Mouse (Mus musculus): ENCODE data around the gene Homer2.

Homer2 gene

GRCm38 (mm10) chr7:81707471-81708140 is at the start of gene Homer2:
Gene Homer2 (minus strand): TSS chr7:81707527.
- DNase-seq = no peak

GRCm38 (mm10) chr7:81747956-81748355 is 40.6 kb upstream of the Homer2 start:
- no peak for DNase-seq

DNA sequence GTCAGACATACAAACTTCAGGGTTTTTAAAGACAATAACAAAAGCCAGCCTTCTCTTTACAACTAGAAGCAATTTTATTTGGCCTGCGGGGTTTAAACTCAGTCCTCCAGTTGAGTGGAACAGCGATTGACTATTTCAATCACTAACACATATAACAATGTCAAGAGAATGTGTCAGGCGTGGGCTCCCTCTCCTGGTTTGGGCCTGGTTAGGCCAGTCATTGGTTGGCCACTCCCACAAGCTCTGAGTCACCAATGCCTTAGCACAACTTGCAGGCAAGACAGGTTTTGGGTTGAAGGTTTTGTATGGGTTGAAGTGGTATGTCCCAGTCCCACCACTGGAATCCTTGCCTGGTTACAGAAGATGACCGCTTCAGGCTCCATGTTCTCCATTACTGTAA is 36.8 kb upstream of the Homer2 start:
- no peak for DNase-seq

GRCm38 (mm10) chr7:81740010-81740409 is 32.7 kb upstream of the Homer2 start:
- no peak for DNase-seq

- no peak for DNase-seq
Measured at GRCm38 (mm10) chr7:81738720-81739385, 31.5 kb upstream of the Homer2 start.

GRCm38 (mm10) chr7:81735300-81736048 is 28.1 kb upstream of the Homer2 start:
- DNase-seq = no peak

DNA sequence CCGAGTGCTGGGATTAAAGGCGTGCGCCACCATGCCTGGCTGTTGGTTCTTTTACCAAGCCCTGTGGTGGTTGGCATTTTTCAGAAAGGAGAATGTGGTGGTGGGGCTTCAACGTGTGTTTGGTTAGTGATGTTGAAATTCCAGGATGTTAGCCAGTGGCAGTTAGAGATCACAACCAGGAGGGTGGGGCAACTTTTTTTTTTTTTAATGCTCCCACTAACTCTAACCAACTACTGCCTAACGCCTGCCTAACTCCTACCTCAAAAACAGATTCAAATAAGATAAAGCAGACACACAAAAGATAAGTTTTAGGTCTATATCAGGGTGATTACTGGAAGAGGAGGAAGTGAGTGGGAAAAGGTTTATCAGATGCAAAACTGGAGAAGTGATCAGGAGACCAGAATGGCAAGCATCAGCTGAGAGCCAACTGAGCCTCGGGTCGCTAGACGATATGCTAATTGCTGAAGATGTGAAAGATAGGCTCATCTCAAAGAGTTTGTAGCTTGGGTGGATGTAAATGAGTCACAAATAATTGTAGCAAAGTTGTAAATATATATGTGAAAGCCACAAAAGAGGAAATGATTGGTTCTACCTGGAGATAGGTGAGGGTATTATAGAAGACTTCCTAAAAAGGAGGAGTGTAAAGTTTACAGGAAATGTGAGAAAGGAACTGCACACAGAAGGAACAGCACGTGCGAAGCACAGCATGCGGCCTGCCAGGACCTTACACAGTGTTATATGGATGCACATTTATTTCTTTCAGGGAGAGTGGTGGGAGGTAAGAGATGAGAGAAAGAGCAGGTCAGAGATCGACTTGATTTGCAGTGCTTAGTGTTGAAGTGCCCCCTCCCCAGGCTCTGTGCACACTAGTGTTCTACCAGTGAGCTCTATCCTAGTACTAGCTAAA is 25.1 kb upstream of the Homer2 start:
- no peak for DNase-seq

DNA sequence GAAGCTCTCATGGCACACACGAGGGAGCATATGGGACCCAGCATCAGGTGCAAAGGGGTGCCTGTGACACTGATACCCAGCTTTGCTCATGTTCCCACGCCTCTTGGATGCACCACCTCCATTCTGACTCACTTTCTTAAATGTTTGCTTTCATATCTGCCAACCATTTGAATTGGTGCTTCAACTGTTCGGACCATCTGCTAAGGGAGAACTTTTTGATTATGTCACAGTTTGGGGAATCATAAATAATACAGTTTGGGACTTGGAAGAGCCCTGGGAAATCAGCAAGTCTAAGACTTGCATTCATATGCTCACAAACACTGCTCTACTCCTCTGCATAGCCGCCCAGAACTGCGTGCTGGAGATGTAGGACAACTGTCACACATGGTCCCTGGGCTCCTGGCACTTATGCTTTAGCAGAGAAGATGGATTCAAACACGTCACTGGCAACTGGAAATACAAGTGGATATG is 23.9 kb upstream of the Homer2 start:
- no peak for DNase-seq

GRCm38 (mm10) chr7:81729787-81730186 is 22.5 kb upstream of the Homer2 start:
- no peak for DNase-seq

GRCm38 (mm10) chr7:81727716-81728115 is 20.4 kb upstream of the Homer2 start:
- DNase-seq = no peak

DNA sequence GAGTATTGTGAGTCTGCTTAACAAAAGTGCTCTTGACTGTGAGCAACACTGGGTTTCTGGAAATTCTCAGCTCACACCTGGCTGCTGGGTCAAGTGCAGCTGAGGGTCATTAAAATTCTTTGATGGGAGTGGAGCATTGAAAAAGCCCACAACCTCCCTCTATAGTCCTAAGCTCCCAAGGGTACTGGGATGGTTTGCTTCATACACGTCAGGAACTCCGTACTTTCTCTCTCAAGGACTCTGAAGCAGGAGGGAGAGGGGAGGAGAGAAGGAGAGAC is 19.3 kb upstream of the Homer2 start:
- DNase-seq = no peak

- DNase-seq = no peak
Measured at GRCm38 (mm10) chr7:81725986-81726727, 18.8 kb upstream of the Homer2 start.

DNA sequence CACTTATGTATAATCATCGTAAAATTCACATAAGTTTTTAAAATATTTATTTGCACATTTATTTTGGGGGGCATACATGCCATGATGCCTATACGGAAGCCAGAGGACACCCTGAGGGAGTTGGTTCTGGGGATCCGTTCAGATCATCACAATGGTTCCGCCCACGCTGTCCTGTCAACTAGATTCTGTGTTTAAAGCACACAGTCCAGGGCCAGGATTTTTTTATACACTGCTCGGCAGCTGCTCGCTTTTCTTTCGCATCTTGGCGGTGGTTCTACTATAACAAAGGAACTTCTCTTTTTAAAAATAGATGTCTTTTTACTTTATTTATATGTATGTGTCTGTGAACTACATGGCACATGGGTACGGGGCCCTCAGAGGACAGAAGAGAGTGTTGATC is 16.5 kb upstream of the Homer2 start:
- no peak for DNase-seq

DNA sequence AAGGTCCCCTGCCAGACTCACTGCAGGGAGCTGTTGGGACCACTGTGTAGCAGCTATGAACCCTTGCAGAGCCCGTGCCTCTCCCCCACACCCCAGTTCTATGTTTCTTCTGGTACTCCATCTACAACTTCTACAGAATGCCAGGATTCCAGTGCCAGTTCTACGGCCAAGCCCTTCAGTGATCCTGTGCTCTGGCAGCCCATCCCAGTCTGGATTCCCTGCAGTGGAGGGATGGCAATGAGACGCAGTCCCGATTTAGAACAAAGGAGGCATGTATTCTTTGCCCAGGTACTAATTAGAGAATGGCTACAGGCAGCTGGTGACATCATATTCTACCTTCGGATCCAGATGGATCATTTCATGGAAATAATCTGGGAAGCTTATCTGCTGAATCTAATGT is 13.9 kb upstream of the Homer2 start:
- DNase-seq = no peak

GRCm38 (mm10) chr7:81719216-81719661 is 11.9 kb upstream of the Homer2 start:
- DNase-seq = no peak

GRCm38 (mm10) chr7:81718657-81719056 is 11.3 kb upstream of the Homer2 start:
- DNase-seq = no peak

GRCm38 (mm10) chr7:81710166-81710565 is 2.8 kb upstream of the Homer2 start:
- DNase-seq = no peak

GRCm38 (mm10) chr7:81708165-81708564 is 838 bp upstream of the Homer2 start:
- DNase-seq = no peak

DNA sequence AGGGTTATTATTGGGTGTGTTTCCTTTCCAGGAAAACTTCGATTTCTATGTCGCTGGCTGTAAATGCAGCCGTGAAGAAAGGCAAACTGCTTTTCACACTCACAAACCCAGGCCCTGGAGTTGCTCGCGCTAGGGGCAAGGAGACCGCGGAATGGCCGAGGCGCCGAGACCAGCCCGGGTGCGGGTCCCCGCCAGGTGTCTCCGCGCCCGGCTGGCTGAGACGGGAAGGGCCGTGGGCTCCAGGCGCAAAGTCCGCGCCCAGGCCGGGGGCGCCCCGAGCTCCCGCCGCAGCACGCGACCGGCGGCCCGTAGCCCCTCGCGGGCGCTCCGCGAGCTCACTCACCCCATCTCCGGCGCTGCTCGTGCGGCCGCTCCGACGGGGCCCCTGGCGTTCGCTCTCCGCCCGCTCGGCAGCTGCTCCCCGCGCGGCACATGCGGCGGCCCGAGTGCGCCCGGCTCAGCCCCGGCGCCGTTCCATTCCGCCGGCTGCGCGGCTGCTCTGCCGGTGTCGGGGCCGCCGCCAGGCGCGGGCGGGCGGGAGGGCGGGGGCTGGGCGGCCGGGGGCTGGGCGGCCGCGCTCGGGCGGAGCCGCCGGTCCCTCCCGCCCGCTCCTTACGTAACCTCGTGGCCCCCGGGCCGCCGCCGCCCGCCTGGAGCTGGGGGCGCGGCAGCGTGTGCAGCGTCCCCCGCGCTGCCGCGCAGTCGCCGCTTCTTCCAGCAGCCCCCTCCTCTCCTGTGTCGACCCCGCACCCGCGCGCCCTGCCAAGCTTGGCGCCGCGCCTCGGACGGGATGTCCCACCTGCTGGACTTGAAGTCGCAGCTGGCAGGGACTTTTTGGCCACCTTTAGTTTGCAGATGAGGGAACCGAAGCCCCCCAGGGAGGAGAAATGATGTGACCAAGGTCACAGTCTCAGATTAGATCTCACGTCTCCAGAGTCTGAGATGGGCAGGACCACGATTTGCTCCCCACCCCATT is 623 bp downstream of the Homer2 start:
- peak; percentile 6 for DNase-seq

DNA sequence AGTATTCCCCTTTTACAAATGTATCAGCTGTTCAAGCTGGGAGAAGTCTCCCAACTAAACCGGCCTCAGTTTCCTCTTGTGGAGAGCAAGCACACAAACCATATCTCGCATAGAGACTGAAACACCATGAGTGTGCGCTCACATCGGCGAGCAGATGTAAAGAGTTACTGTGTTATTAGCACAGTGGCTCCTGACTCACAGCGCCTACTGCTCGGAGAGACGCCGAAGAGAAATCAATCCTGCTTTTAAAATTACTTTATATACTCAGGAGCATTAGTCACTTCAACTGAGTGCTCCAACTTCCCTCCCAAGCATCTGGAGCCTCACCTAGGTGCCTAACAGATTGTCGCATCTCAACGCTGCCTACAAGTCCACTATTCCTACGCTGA is 1.3 kb downstream of the Homer2 start:
- DNase-seq = no peak

DNA sequence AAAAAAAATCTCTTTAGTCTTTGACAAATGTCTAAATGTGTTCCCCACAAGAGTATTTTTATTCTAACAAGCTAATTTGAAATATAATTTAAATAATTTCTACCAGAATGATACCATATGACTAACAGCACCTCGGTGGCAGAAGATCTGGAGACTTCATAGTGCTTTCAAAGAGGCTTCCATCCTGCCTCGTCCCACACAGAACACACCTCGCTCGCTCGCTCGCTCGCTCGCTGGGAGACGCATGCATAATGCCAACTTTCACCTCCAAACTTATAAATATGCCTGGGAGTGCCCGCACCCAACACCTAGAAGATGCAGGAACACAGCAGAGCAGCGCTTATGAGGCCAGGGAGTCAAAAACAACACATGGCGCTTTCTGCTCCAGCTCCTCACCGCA is 9.0 kb downstream of the Homer2 start:
- DNase-seq = no peak
